Mouse (Mus musculus): ENCODE measurements around the gene Nat8l.

- TF ChIP-seq CTCF (IDR thresholded peaks at IDR 0.05; ENCODE audit: extremely low read depth, insufficient read length, insufficient replicate concordance, low read depth, low read length) (no peak), POLR2A (IDR thresholded peaks at IDR 0.05; ENCODE audit: low read depth, low read length) (no peak)
Observed at GRCm38 (mm10) chr5:34030101-34030500, 34.3 kb downstream of the Nat8l start.
